Mouse (Mus musculus) liver, embryonic 15.5 days (tissue): ENCODE measurements around the gene Ncf1. TPM values are rescaled to one million over a fixed set of nuclear protein-coding genes. Genes with fewer than 3 reads are reported as not detected.
A peak's percentile ranks its signal among the peaks of the same experiment; 100 is the strongest.

ENCODE experiments used
- ATAC-seq: fragments of 200-750 bp; cut with Nextera tagmentation; 2 replicates; pipeline ENCODE4 v1.8.0; 2017; ENCODE audit warnings: moderate number of reproducible peaks, mild to moderate bottlenecking, moderate library complexity; ENCODE audit not compliant: insufficient read depth
- H3K27ac ChIP-seq: fragments of 300-500 bp; sonication (generic); replicated peaks from 2 replicates; pipeline ENCODE4 v1.5.1; 2015; ENCODE audit warnings: mild to moderate bottlenecking, inconsistent platforms
- H3K27me3 ChIP-seq: fragments of 300-500 bp; sonication (generic); 2 replicates; pipeline ENCODE4 v1.6.1; 2015; ENCODE audit warnings: mild to moderate bottlenecking, inconsistent platforms
- H3K36me3 ChIP-seq: fragments of 300-500 bp; sonication (generic); replicated peaks from 2 replicates; pipeline ENCODE4 v1.6.1; 2015; ENCODE audit warnings: moderate library complexity, mild to moderate bottlenecking, inconsistent platforms
- H3K4me1 ChIP-seq: fragments of 300-500 bp; sonication (generic); replicated peaks from 2 replicates; pipeline ENCODE4 v1.6.1; 2015; ENCODE audit warnings: inconsistent platforms
- H3K4me2 ChIP-seq: fragments of 300-500 bp; sonication (generic); 2 replicates; pipeline ENCODE4 v1.6.1; 2015; ENCODE audit warnings: moderate library complexity, mild to moderate bottlenecking, inconsistent platforms
- H3K4me3 ChIP-seq: fragments of 300-500 bp; sonication (generic); replicated peaks from 2 replicates; pipeline ENCODE4 v1.5.1; 2015; ENCODE audit warnings: mild to moderate bottlenecking, inconsistent platforms
- H3K9ac ChIP-seq: fragments of 300-500 bp; sonication (generic); 2 replicates; pipeline ENCODE4 v1.6.1; 2015; ENCODE audit warnings: moderate library complexity, mild to moderate bottlenecking, inconsistent platforms
- H3K9me3 ChIP-seq: fragments of 300-500 bp; sonication (generic); replicated peaks from 2 replicates; pipeline ENCODE4 v1.6.1; 2016; ENCODE audit warnings: inconsistent platforms
- WGBS: fragments of 180-500 bp; shearing (Covaris S2); methylation state at CpG from one replicate; pipeline ENCODE4 v1.1.7; 2015; ENCODE audit warnings: mixed read lengths; ENCODE audit not compliant: insufficient replicate concordance; 5-methylcytosine and 5-hydroxymethylcytosine counted together
- polyA plus RNA-seq: library from polyadenylated mRNA; unstranded; fragments of >200 nt; fragmentation: Nextera tagmentation; extraction: Ambion mirVana; gene quantifications from 2 replicates; pipeline ENCODE4 v1.2.1, GENCODE M21; 2015

Gene Ncf1
- polyA plus RNA-seq, 1 experiment from 2014 or later: 25.8 TPM

- WGBS: 36% methylated on average over 11 of the region's 11 CpGs
- Histone ChIP-seq H3K4me1 (peaks cover 3% of the 10 kb centered on the region; the same call in 1 of the 2 replicates), H3K4me2 (no peak overlapping the region), H3K4me3 (no peak overlapping the region), H3K36me3 (0 out of 2 replicates have a peak, but pooled peaks cover 5% of the 10 kb centered on the region), H3K9ac (no peak overlapping the region), H3K27ac (peak overlapping the region; percentile 48; the same call in 1 of the 2 replicates), H3K9me3 (no peaks in the 10 kb centered on the region), H3K27me3 (no peaks in the 10 kb centered on the region)
- peak; percentile 55 for ATAC-seq
Observed at GRCm38 (mm10) chr5:134209931-134210554, 19.4 kb downstream of the Ncf1 start.

- 43% methylated on average over 10 of the region's 10 CpGs for whole genome bisulfite sequencing
- H3K9ac ChIP-seq: no peak overlapping the region
- H3K4me3 ChIP-seq: no peak overlapping the region
Observed at GRCm38 (mm10) chr5:134206721-134207120, 22.7 kb downstream of the Ncf1 start.

GRCm38 (mm10) chr5:134193664-134194063 lies 35.8 kb downstream of the Ncf1 start:
- H3K4me3 ChIP-seq: no peak overlapping the region
- 72% methylated on average over 8 of the region's 8 CpGs for WGBS
- no peaks in the 10 kb centered on the region for H3K27me3 ChIP-seq
- H3K9ac ChIP-seq: no peak overlapping the region
- no peak for ATAC-seq
- 0 out of 2 replicates have a peak, but pooled peaks cover under 1% of the 10 kb centered on the region for H3K4me1 ChIP-seq
- H3K36me3 ChIP-seq: no peaks in the 10 kb centered on the region
- no peak overlapping the region for H3K27ac ChIP-seq
- no peak overlapping the region for H3K4me2 ChIP-seq
- H3K9me3 ChIP-seq: no peaks in the 10 kb centered on the region

More at GRCm38 (mm10) chr5:134206721-134207120, 22.7 kb downstream of the Ncf1 start:
- H3K27ac ChIP-seq: no peak overlapping the region
- H3K4me1 ChIP-seq: peaks cover 3% of the 10 kb centered on the region; the same call in 1 of the 2 replicates
- H3K27me3 ChIP-seq: no peaks in the 10 kb centered on the region
- H3K4me2 ChIP-seq: no peak overlapping the region
- H3K9me3 ChIP-seq: no peaks in the 10 kb centered on the region
- 0 out of 2 replicates have a peak, but pooled peaks cover 5% of the 10 kb centered on the region for H3K36me3 ChIP-seq
- no peak for ATAC-seq

DNA sequence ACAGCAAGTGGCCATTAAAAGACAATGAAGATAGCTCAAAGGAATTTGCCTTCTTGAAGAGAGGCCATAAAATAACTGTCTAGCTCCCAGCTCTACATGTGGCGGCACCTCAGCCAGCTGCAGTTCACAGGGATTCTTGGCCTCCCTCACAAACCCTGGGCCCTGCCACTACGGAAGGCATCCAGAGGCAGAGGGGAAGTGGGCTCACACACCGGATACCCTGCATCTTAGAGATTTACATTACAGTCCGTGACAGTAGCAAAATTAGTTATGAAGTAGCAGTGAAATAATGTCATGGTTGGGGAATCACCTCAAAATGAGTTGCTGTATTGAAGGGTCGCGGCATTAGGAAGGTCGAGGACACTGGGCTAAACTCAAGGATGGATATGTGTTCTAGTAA lies 40.9 kb downstream of the Ncf1 start:
- H3K27me3 ChIP-seq: no peaks in the 10 kb centered on the region

DNA sequence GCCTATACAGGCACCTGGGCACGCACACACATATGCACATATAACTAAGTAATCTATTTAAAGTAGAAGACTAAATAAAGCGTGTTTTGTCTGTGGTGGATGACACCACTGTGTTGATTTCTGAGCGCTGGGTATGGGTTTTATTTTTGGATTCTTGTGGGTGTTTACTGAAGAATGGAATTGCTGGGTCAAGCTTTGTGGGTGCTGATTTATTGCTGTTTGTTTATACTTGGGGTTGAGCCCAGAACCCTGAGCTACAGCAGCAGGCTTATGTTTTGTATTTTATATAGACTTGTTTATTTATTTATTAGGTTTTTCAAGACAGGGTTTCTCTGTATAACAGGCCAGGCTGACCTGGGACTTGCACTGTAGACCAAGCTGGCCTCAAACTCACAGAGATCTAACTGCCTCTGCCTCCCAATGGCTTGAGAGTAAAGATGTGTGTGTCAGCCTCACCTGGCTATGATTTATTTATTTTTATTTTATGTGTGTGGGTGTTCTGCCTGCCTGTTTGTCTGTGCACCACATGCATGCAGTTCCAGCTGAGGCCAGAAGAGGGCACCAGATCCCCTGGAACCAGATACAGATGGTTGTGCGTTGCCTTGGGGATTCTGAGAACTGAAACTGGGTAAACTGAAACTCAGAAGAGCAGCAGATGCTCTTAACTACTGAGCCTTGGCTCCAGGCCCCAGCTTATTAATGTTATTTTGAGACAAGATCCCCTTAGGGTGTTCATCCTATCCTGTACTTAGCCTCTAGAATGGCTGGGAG lies 42.3 kb downstream of the Ncf1 start:
- 65% methylated on average over 4 of the region's 4 CpGs for WGBS
- H3K9ac ChIP-seq: no peak overlapping the region
- no peak for ATAC-seq
- no peak overlapping the region for H3K4me3 ChIP-seq
- no peaks in the 10 kb centered on the region for H3K36me3 ChIP-seq
- H3K27me3 ChIP-seq: no peaks in the 10 kb centered on the region
- H3K9me3 ChIP-seq: no peaks in the 10 kb centered on the region
- H3K4me2 ChIP-seq: no peak overlapping the region
- H3K4me1 ChIP-seq: peaks cover 30% of the 10 kb centered on the region
- H3K27ac ChIP-seq: no peak overlapping the region

More for the DNA sequence above, 40.9 kb downstream of the Ncf1 start:
- Histone ChIP-seq H3K9ac (no peak overlapping the region), H3K4me3 (no peak overlapping the region), H3K9me3 (no peaks in the 10 kb centered on the region), H3K27ac (no peak overlapping the region), H3K4me2 (no peak overlapping the region), H3K4me1 (peaks cover 16% of the 10 kb centered on the region), H3K36me3 (no peaks in the 10 kb centered on the region)
- ATAC-seq: no peak
- WGBS: 35% methylated on average over 7 of the region's 7 CpGs

DNA sequence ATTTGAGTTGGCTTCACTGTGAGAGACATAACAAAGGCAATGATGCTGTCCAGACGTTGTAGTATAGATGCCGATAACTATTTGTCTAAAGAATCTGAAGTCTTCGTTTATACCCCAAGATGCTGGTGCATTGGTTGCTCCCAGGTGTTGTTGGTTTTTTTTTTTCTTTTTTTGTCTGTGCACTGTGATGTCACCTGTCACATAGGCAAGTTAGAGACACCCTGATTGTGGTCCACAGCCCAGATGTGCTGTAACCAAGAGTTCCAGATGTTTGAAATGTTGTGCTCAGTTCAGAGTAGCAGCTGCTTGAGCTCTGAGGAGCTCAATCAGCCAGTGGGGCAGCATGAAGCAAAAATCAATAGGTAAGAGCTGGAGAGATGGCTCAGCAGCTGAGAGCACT lies 43.4 kb downstream of the Ncf1 start:
- WGBS: 83% methylated on average over 3 of the region's 3 CpGs
- Histone ChIP-seq H3K4me2 (no peak overlapping the region), H3K27ac (no peak overlapping the region), H3K4me1 (peaks cover 33% of the 10 kb centered on the region), H3K36me3 (no peaks in the 10 kb centered on the region), H3K27me3 (no peaks in the 10 kb centered on the region), H3K9ac (no peak overlapping the region), H3K4me3 (no peak overlapping the region), H3K9me3 (no peaks in the 10 kb centered on the region)
- ATAC-seq: no peak

DNA sequence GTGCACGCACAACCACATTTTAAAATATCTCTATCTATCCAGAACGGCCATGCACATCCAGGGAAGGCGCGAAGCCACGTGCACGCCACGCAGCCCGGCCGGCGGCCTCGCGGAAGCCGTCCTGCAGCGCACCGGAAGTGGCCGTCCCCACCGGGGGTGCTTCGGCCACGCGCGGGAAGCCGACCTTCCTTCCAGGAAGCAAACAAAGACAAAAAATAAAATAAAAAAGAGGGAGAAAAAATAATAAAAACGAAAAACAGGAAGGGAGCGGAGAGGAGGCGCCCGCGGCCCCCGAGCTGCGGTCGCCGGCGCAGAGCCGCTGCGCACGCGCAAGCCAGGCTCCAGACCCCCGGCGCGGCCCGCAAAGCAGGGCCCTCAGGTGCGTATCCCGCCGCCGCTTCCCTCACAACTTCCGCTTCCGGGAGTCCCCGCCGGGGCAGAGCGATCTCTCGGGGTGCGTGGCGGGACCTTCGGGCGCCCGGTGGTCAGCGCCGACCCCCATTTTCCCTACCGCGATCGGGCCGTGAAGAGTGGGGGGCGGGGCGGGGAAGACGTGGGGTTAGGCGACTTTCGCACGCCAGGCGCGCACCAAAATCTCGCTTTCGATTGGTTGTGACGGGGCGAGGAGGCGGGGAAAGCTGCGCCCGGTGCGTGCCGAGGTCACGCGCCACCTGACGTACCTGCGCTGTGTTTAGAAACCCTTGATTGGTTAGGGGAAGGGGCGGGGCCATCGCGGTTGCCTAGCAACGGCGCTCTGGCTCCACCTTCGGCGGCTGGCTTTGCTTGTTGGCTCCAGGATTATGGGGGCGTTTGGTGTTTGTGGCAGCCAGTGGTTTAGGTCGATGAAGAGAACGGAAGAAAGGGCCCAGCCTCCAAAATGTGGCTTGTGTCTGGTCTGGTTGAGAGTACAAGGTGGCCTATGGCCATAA lies 45.3 kb downstream of the Ncf1 start, which contains the start of gene Gtf2ird2:
Gene Gtf2ird2 (plus strand): TSS at position 140 of the 929 bp plus-strand sequence.
- no peaks in the 10 kb centered on the region for H3K27me3 ChIP-seq
- no peaks in the 10 kb centered on the region for H3K9me3 ChIP-seq
- H3K4me2 ChIP-seq: peak within 1 kb of the TSS; percentile 95
- ATAC-seq: peak; percentile 92
- no peaks in the 10 kb centered on the region for H3K36me3 ChIP-seq
- H3K4me3 ChIP-seq: peak within 1 kb of the TSS; percentile 77
- H3K4me1 ChIP-seq: peaks cover 41% of the 10 kb centered on the region
- H3K9ac ChIP-seq: peak within 1 kb of the TSS; percentile 69
- peak within 1 kb of the TSS; percentile 77 for H3K27ac ChIP-seq
- under 1% methylated on average over 92 of the region's 92 CpGs for WGBS

GRCm38 (mm10) chr5:134183162-134183561 lies 46.3 kb downstream of the Ncf1 start:
- 21% methylated on average over 7 of the region's 7 CpGs for WGBS
- peak overlapping the region; percentile 69 for H3K9ac ChIP-seq
- peak overlapping the region; percentile 95 for H3K4me2 ChIP-seq

GRCm38 (mm10) chr5:134182735-134183134 lies 46.7 kb downstream of the Ncf1 start:
- Histone ChIP-seq H3K4me2 (peak overlapping the region; percentile 95), H3K4me1 (peaks cover 40% of the 10 kb centered on the region), H3K9me3 (no peaks in the 10 kb centered on the region), H3K4me3 (peak overlapping the region; percentile 77; the same call in 1 of the 2 replicates), H3K36me3 (no peaks in the 10 kb centered on the region), H3K27ac (peak overlapping the region; percentile 77; the same call in 1 of the 2 replicates), H3K9ac (no peak overlapping the region), H3K27me3 (no peaks in the 10 kb centered on the region)
- WGBS: 51% methylated on average over 4 of the region's 4 CpGs
- ATAC-seq: no peak

More at GRCm38 (mm10) chr5:134183162-134183561, 46.3 kb downstream of the Ncf1 start:
- peaks cover 43% of the 10 kb centered on the region for H3K4me1 ChIP-seq
- no peaks in the 10 kb centered on the region for H3K36me3 ChIP-seq
- peak overlapping the region; percentile 77 for H3K27ac ChIP-seq
- H3K9me3 ChIP-seq: no peaks in the 10 kb centered on the region
- ATAC-seq: no peak
- peak overlapping the region; percentile 77 for H3K4me3 ChIP-seq
- no peaks in the 10 kb centered on the region for H3K27me3 ChIP-seq

DNA sequence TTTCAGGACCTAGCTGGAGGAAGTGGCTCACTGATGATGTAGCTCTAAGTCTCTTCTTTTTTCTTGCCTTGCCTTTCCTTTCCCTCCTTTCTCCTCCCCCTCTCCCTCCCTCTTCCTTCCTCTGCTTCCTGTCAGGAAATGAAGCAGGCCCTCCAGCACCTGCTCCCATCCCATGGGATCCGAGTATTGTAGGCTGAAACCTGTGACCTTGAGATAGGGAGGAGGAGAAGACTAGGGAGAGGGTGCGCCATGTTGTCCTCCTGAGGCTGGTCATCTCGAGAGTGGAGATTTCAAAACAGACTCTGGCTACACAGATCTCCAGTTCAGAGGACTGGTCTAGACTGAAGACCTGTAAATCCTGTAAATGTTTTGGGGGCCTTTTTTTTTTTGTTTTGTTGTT lies 47.3 kb downstream of the Ncf1 start:
- H3K4me1 ChIP-seq: peaks cover 43% of the 10 kb centered on the region
- no peak overlapping the region for H3K4me3 ChIP-seq
- no peaks in the 10 kb centered on the region for H3K36me3 ChIP-seq
- WGBS: 61% methylated on average over 3 of the region's 3 CpGs
- no peaks in the 10 kb centered on the region for H3K9me3 ChIP-seq
- no peak overlapping the region for H3K4me2 ChIP-seq
- no peak for ATAC-seq
- H3K9ac ChIP-seq: no peak overlapping the region
- H3K27me3 ChIP-seq: no peaks in the 10 kb centered on the region
- H3K27ac ChIP-seq: no peak overlapping the region
